ENCODE assay signal across 9 mouse cellular contexts in the genomic region with DNA sequence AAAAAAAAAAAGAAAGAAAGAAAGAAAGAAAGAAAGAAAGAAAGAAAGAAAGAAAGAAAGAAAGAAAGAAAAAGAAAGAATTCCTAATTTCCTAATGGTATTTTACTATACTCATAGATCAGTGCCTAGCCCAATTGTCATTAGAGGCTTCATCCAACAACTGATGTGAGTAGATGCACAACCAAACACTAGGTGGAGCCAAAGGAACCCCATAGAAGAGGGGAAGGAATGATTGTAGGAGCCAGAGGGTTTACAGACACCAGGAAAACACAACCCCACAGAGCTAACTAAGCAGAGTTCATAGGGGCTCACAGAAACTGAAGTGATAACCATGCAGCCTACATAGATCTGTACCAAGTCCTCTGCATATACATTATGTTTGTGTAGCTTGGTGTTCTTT. TPM values are rescaled to one million over a fixed set of nuclear protein-coding genes. Genes with fewer than 3 reads are reported as not detected.
DNase-seq lines count a peak whose midpoint lies in the region; ATAC-seq and TF ChIP-seq lines count a peak whose summit lies in the region.
"Had no signal": no experiment of that assay in that cellular context is flagged by ENCODE, and none has a peak within 500 bp of the region (broad histone marks: within the 10 kb centered on the region; RNA-seq: fewer than 3 reads in every experiment).

No protein-coding gene starts in this region.

- H3K4me1 ChIP-seq in MEL (ENCODE audit: control insufficient read depth in 1 of 2, insufficient read depth in 2 of 2, low read length in 2 of 2): no peaks in the 10 kb centered on the region
- H3K4me1 ChIP-seq: megakaryocyte, embryonic 14.5 days had no signal

- H3K79me2 ChIP-seq in MEL (ENCODE audit: control insufficient read depth, insufficient read depth, low read length, poor library complexity): no peaks in the 10 kb centered on the region

- no peaks in the 10 kb centered on the region for H3K36me3 ChIP-seq in MEL (ENCODE audit: control insufficient read depth in 1 of 2, insufficient read depth in 2 of 2, low read length in 2 of 2)

- peak in 1 of 3 experiments; percentile 45; a peak in 2 of 6 replicates for TF ChIP-seq CTCF in MEL (IDR thresholded peaks at IDR 0.05 in 2 of 3, conservative IDR thresholded peaks at IDR 0.05 in 1 of 3; ENCODE audit: control insufficient read depth in 1 of 3, insufficient read depth in 1 of 3, low read depth in 2 of 3, low read length in 3 of 3, poor library complexity in 1 of 3, severe bottlenecking in 1 of 3)

- H3K27ac ChIP-seq in MEL (ENCODE audit: control insufficient read depth, low read depth, low read length): no peak overlapping the region

- no peak overlapping the region for H3K9ac ChIP-seq in MEL (ENCODE audit: control insufficient read depth, low read depth, low read length, poor library complexity, severe bottlenecking)

- H3K27me3 ChIP-seq in MEL (ENCODE audit: control insufficient read depth in 1 of 2, insufficient read depth in 2 of 2, low read length in 2 of 2): no peaks in the 10 kb centered on the region
- H3K27me3 ChIP-seq: megakaryocyte, embryonic 14.5 days had no signal

- no peak for TF ChIP-seq POLR2A in MEL (IDR thresholded peaks at IDR 0.05; ENCODE audit: control insufficient read depth in 1 of 2, insufficient read depth in 1 of 2, low read depth in 1 of 2, low read length in 2 of 2, poor library complexity in 1 of 2)

- no peak overlapping the region for H3K4me3 ChIP-seq in MEL (ENCODE audit: control insufficient read depth in 1 of 2, insufficient read depth in 1 of 2, low read depth in 2 of 2, low read length in 2 of 2)
- H3K4me3 ChIP-seq: megakaryocyte, embryonic 14.5 days had no signal

- no peaks in the 10 kb centered on the region for H3K9me3 ChIP-seq in MEL (replicated peaks; ENCODE audit: insufficient read depth, low read length)

- ATAC-seq in granulocyte monocyte progenitor cell, adult 5-6 weeks (replicated peaks; ENCODE audit: poor library complexity, severe bottlenecking): no peak; the same call in 1 of the 2 replicates

- peak; percentile 34 for DNase-seq in embryo, embryonic 10 days (ENCODE audit: low spot score)
- no peak for DNase-seq in embryo, embryonic 9.5 days (ENCODE audit: extremely low spot score)
- DNase-seq in left cerebral cortex, adult 18-20 months (ENCODE audit: low spot score in 2 of 2): peak; percentile 35 to 45
- DNase-seq in left cerebral cortex, adult 8-10 months (ENCODE audit: low spot score in 2 of 2): no peak
- DNase-seq in MEL (ENCODE audit: low read depth, low spot score): peak; percentile 21
- DNase-seq in kidney, postnatal 36 days: peak; percentile 1 to 38
- no peak for DNase-seq in spleen, adult 18-20 months

- peak; percentile 40 for TF ChIP-seq RAD21 in MEL (IDR thresholded peaks at IDR 0.05; ENCODE audit: low read depth, low read length)

- TF ChIP-seq EP300 in MEL (IDR thresholded peaks at IDR 0.05; ENCODE audit: low read depth in 1 of 2, low read length in 2 of 2): no peak

TF ChIP-seq in MEL, 35 proteins besides CTCF, POLR2A, EP300 and RAD21:
- no peak for TF ChIP-seq GABPA (IDR thresholded peaks at IDR 0.05; ENCODE audit: low read depth, low read length)
- peak; percentile 44 for TF ChIP-seq SMC3 (IDR thresholded peaks at IDR 0.05; ENCODE audit: low read depth, low read length)

RNA-seq across cellular contexts. Expression of a gene that starts 2.5 kb away (rescaled TPM):
- under 1 TPM in 1 of 2 experiments, not detected in 1; 0.70 TPM for total RNA-seq in left cerebral cortex, adult 18-20 months (2021)
- 1 to 10 TPM in 1 of 4 experiments, not detected in 3; 1.0 TPM for total RNA-seq in left cerebral cortex, adult 8-10 months (2022)
- not detected in 2 replicates for total RNA-seq in MEL (2012; rRNA removed)
- not detected for polyA plus RNA-seq in MEL (2012; ENCODE audit: insufficient read depth in 1 of 2, insufficient read length in 2 of 2, low read depth in 1 of 2, low replicate concordance in 2 of 2, missing spikeins in 1 of 2)
- not detected in 2 replicates for total RNA-seq in granulocyte monocyte progenitor cell, adult 5-6 weeks (2014; fragmentation: Nextera tagmentation)
- total RNA-seq in granulocyte monocyte progenitor cell, adult 5-6 weeks (2017): not detected in 2 replicates

Comparison
In these comparisons a context has a peak if more than half of its experiments do, and no peak if none do; other contexts are left out.
1. DNase-seq: peak in embryo, embryonic 10 days (single experiment), left cerebral cortex, adult 18-20 months (2 of 2), MEL (single experiment) and kidney, postnatal 36 days (2 of 2); none in embryo, embryonic 9.5 days (single experiment), left cerebral cortex, adult 8-10 months (0 of 2) and spleen, adult 18-20 months (0 of 2).